Mouse (Mus musculus): ENCODE data around the gene Sardh. TPM values are rescaled to one million over a fixed set of nuclear protein-coding genes. Genes with fewer than 3 reads are reported as not detected.

The Sardh gene
- polyA plus RNA-seq, 1 experiment from 2014 or later = 8.6 TPM

GRCm38 (mm10) chr2:27163851-27164250, 84.3 kb downstream of the Sardh start:
- H3K9ac ChIP-seq = no peak overlapping the region
- H3K4me3 ChIP-seq = no peak overlapping the region
- WGBS = 52% methylated on average over 5 of the region's 5 CpGs
- peaks cover 19% of the 10 kb centered on the region for H3K4me1 ChIP-seq
- no peaks in the 10 kb centered on the region for H3K9me3 ChIP-seq
- H3K4me2 ChIP-seq = no peak overlapping the region
- H3K27me3 ChIP-seq = no peaks in the 10 kb centered on the region
- ATAC-seq (ENCODE audit: insufficient number of reproducible peaks, low FRiP score, low TSS enrichment, low read depth) = no peak
- H3K36me3 ChIP-seq = no peaks in the 10 kb centered on the region
- no peak overlapping the region for H3K27ac ChIP-seq

- Histone ChIP-seq H3K9me3 (no peaks in the 10 kb centered on the region), H3K27me3 (no peaks in the 10 kb centered on the region), H3K36me3 (no peaks in the 10 kb centered on the region), H3K4me3 (no peak overlapping the region), H3K4me1 (peaks cover 13% of the 10 kb centered on the region), H3K9ac (no peak overlapping the region), H3K4me2 (no peak overlapping the region), H3K27ac (no peak overlapping the region)
- WGBS = 41% methylated on average over 11 of the region's 11 CpGs
- ATAC-seq (ENCODE audit: insufficient number of reproducible peaks, low FRiP score, low TSS enrichment, low read depth) = no peak
Observed at GRCm38 (mm10) chr2:27162656-27163055, 85.5 kb downstream of the Sardh start.

GRCm38 (mm10) chr2:27161526-27161925, 86.6 kb downstream of the Sardh start:
- no peak overlapping the region for H3K27ac ChIP-seq
- ATAC-seq (ENCODE audit: insufficient number of reproducible peaks, low FRiP score, low TSS enrichment, low read depth) = no peak
- no peak overlapping the region for H3K4me3 ChIP-seq
- peaks cover 3% of the 10 kb centered on the region; the same call in 1 of the 2 replicates for H3K4me1 ChIP-seq
- no peak overlapping the region for H3K9ac ChIP-seq
- no peaks in the 10 kb centered on the region for H3K36me3 ChIP-seq
- H3K27me3 ChIP-seq = no peaks in the 10 kb centered on the region
- 89% methylated on average over 2 of the region's 2 CpGs for WGBS
- H3K9me3 ChIP-seq = no peaks in the 10 kb centered on the region
- H3K4me2 ChIP-seq = no peak overlapping the region

- ATAC-seq (ENCODE audit: insufficient number of reproducible peaks, low FRiP score, low TSS enrichment, low read depth) = no peak
- H3K9me3 ChIP-seq = no peaks in the 10 kb centered on the region
- H3K4me1 ChIP-seq = no peaks in the 10 kb centered on the region
- 79% methylated on average over 6 of the region's 6 CpGs for WGBS
- no peak overlapping the region for H3K4me3 ChIP-seq
- H3K4me2 ChIP-seq = no peak overlapping the region
- H3K36me3 ChIP-seq = no peaks in the 10 kb centered on the region
- H3K9ac ChIP-seq = no peak overlapping the region
- H3K27me3 ChIP-seq = no peaks in the 10 kb centered on the region
- H3K27ac ChIP-seq = no peak overlapping the region
Observed at GRCm38 (mm10) chr2:27156596-27156995, 91.5 kb downstream of the Sardh start.

- H3K9ac ChIP-seq = no peak overlapping the region
- no peaks in the 10 kb centered on the region for H3K27me3 ChIP-seq
- H3K4me1 ChIP-seq = no peaks in the 10 kb centered on the region
- no peak for ATAC-seq (ENCODE audit: insufficient number of reproducible peaks, low FRiP score, low TSS enrichment, low read depth)
- no peak overlapping the region for H3K27ac ChIP-seq
- H3K36me3 ChIP-seq = no peaks in the 10 kb centered on the region
- whole genome bisulfite sequencing = 80% methylated on average over 10 of the region's 10 CpGs
- no peaks in the 10 kb centered on the region for H3K9me3 ChIP-seq
- H3K4me3 ChIP-seq = no peak overlapping the region
- no peak overlapping the region for H3K4me2 ChIP-seq
Observed at GRCm38 (mm10) chr2:27154466-27155185, 93.5 kb downstream of the Sardh start.

GRCm38 (mm10) chr2:27149457-27149856, 98.7 kb downstream of the Sardh start:
- Histone ChIP-seq H3K9me3 (no peaks in the 10 kb centered on the region), H3K4me3 (no peak overlapping the region), H3K4me1 (no peaks in the 10 kb centered on the region), H3K4me2 (no peak overlapping the region), H3K27me3 (peaks cover 9% of the 10 kb centered on the region; the same call in 1 of the 2 replicates), H3K27ac (no peak overlapping the region), H3K36me3 (no peaks in the 10 kb centered on the region), H3K9ac (no peak overlapping the region)
- 17% methylated on average over 2 of the region's 2 CpGs for WGBS
- no peak for ATAC-seq (ENCODE audit: insufficient number of reproducible peaks, low FRiP score, low TSS enrichment, low read depth)

GRCm38 (mm10) chr2:27146840-27147239, 101.3 kb downstream of the Sardh start:
- Histone ChIP-seq H3K27ac (no peak overlapping the region), H3K4me3 (no peak overlapping the region), H3K9ac (no peak overlapping the region), H3K9me3 (no peaks in the 10 kb centered on the region), H3K4me2 (no peak overlapping the region), H3K36me3 (no peaks in the 10 kb centered on the region), H3K4me1 (peaks cover 8% of the 10 kb centered on the region), H3K27me3 (peaks cover 27% of the 10 kb centered on the region)
- ATAC-seq (ENCODE audit: insufficient number of reproducible peaks, low FRiP score, low TSS enrichment, low read depth) = no peak
- 67% methylated on average over 6 of the region's 6 CpGs for WGBS

GRCm38 (mm10) chr2:27144957-27145356, 103.2 kb downstream of the Sardh start:
- Histone ChIP-seq H3K4me3 (no peak overlapping the region), H3K9ac (no peak overlapping the region), H3K4me1 (peaks cover 9% of the 10 kb centered on the region), H3K4me2 (no peak overlapping the region), H3K27ac (no peak overlapping the region), H3K36me3 (no peaks in the 10 kb centered on the region), H3K27me3 (peaks cover 45% of the 10 kb centered on the region), H3K9me3 (no peaks in the 10 kb centered on the region)
- WGBS = 42% methylated on average over 2 of the region's 2 CpGs
- no peak for ATAC-seq (ENCODE audit: insufficient number of reproducible peaks, low FRiP score, low TSS enrichment, low read depth)

GRCm38 (mm10) chr2:27141950-27142693, 106.0 kb downstream of the Sardh start, which contains the start of gene Fam163b:
Gene Fam163b (minus strand): TSS chr2:27142491.
- Histone ChIP-seq H3K4me1 (peaks cover 9% of the 10 kb centered on the region), H3K4me3 (peak within 1 kb of the TSS; percentile 43), H3K9ac (no peak within 1 kb of the TSS), H3K4me2 (peak within 1 kb of the TSS; percentile 90), H3K36me3 (no peaks in the 10 kb centered on the region), H3K27me3 (peaks cover 45% of the 10 kb centered on the region), H3K27ac (no peak within 1 kb of the TSS), H3K9me3 (no peaks in the 10 kb centered on the region)
- WGBS = 2% methylated on average over 62 of the region's 62 CpGs
- ATAC-seq (ENCODE audit: insufficient number of reproducible peaks, low FRiP score, low TSS enrichment, low read depth) = 0 out of 2 replicates have a peak, but pooled peaks have one; percentile 24

Other genes with a start within 250 kb of the Sardh start
- gene Cacfd1, start 238.4 kb downstream of the Sardh start, polyA plus RNA-seq (2015; fragmentation: Nextera tagmentation; extraction: Ambion mirVana) = 72.3 and 79.5 TPM in 2 replicates
- gene Slc2a6, start 220.3 kb downstream of the Sardh start, polyA plus RNA-seq (2015; fragmentation: Nextera tagmentation; extraction: Ambion mirVana) = 0.63 and 1.0 TPM in 2 replicates
- 36.7 and 79.4 TPM in 2 replicates for gene Mymk, start 176.2 kb downstream of the Sardh start, polyA plus RNA-seq (2015; fragmentation: Nextera tagmentation; extraction: Ambion mirVana)
- 9.1 and 11.7 TPM in 2 replicates for gene Adamtsl2, start 169.0 kb downstream of the Sardh start, polyA plus RNA-seq (2015; fragmentation: Nextera tagmentation; extraction: Ambion mirVana)
- gene Fam163b, start 105.8 kb downstream of the Sardh start, polyA plus RNA-seq (2015; fragmentation: Nextera tagmentation; extraction: Ambion mirVana) = 0.08 and 0.16 TPM in 2 replicates
- gene Dbh, start 83.1 kb downstream of the Sardh start, polyA plus RNA-seq (2015; fragmentation: Nextera tagmentation; extraction: Ambion mirVana) = 0.30 and 0.51 TPM in 2 replicates
- gene Vav2, start 178.7 kb upstream of the Sardh start, polyA plus RNA-seq (2015; fragmentation: Nextera tagmentation; extraction: Ambion mirVana) = 4.6 and 5.0 TPM in 2 replicates
- 11.8 and 12.6 TPM in 2 replicates for gene Brd3os, start 194.0 kb upstream of the Sardh start, polyA plus RNA-seq (2015; fragmentation: Nextera tagmentation; extraction: Ambion mirVana)

Measured in limb, embryonic 15.5 days (tissue).